Mouse (Mus musculus) gonadal fat pad, adult 2 months (tissue): ENCODE data around the gene Srrm4. TPM values are rescaled to one million over a fixed set of nuclear protein-coding genes. Genes with fewer than 3 reads are reported as not detected.

Source experiments
- DNase-seq: peaks from one replicate; pipeline ENCODE4 v3.0.0-alpha.2; 2012; ENCODE audit warnings: low read depth
- polyA plus RNA-seq: library from polyadenylated mRNA; depleted of rRNA; stranded (reverse); fragments of >200 nt; gene quantifications from 2 replicates; pipeline ENCODE4 v1.2.3, GENCODE M21; 2012

Srrm4 gene
- polyA plus RNA-seq, 1 experiment, result 0.32 TPM

- DNase-seq, result no peak
Observed at GRCm38 (mm10) chr5:116553106-116553505, 38.5 kb downstream of the Srrm4 start.

- no peak for DNase-seq
Observed at GRCm38 (mm10) chr5:116552584-116552983, 39.0 kb downstream of the Srrm4 start.

GRCm38 (mm10) chr5:116545746-116546145, 45.9 kb downstream of the Srrm4 start:
- no peak for DNase-seq

DNA sequence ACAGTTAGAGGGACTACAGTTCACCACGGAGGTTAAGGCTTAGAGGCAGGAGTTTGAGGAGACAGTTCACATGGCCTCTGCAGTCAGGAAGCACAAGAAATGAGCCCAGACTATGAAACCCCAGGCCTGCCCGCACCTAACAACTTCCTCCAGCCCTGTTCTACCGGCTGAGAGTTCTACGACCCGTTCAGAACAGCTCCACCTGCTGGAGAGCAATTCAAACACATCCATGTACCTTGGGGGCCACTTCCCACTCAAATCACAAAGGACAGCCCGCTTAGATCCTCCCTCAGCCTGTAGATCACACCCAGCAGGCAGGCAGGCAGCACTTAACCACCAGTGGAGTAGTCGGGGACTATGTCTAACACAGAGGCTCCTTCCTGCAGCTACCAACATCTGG, 49.3 kb downstream of the Srrm4 start:
- no peak for DNase-seq

DNA sequence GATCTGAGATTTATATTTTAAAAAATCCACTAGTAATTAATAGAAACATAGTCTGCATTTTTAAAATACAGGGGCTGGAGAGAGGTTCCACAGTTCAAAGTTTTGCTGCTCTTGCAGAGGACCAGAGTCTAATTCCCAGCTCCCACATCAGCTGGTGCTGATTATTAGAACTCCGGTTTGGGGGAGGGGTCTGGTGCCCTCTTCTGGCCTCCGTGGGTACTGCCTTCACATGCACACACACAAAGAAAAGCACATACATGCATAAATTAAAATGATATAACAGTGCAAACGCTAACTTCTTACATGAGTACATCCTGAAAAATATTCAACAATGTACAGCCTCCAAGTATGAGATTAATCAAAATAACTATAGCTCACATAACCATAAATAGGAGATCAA, 50.5 kb downstream of the Srrm4 start:
- DNase-seq, result no peak

DNA sequence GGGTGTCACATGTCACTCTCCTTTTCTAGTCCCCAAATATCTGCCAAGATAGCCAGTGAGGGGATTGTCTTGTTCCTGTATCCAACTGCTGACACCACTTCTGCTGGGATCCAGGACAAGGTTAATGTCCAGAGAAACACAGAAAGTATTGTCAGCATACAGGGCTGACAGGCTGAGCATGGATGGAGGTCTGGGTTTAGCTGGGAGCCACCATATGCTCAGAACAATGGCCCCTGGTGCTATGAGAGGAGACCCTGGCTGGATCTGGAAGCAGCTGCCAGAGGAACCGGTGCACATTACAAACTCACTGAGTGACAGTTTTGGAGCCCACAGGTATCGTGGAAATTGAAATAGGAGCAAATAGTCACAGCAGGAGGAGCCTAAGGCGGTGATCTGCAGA, 52.3 kb downstream of the Srrm4 start:
- no peak for DNase-seq

DNA sequence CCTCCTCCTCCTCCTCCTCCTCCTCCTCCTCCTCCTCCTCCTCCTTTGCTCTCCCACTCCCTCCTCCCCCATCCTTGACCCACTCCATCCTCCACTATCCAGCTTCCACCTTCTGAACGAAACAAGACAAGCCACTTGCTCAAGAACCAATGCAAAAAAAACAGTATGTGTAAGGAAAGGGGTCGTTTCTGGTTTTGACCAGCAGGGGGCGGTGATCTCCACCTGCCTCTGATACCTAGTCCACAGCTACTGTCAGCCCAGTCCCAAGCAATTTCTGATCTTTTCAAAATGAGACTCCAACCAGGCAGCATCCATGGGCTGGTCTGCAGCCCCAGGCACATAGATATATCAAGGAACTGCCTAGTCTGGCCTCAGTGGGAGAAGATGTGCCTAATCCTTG, 53.1 kb downstream of the Srrm4 start:
- DNase-seq, result no peak

DNA sequence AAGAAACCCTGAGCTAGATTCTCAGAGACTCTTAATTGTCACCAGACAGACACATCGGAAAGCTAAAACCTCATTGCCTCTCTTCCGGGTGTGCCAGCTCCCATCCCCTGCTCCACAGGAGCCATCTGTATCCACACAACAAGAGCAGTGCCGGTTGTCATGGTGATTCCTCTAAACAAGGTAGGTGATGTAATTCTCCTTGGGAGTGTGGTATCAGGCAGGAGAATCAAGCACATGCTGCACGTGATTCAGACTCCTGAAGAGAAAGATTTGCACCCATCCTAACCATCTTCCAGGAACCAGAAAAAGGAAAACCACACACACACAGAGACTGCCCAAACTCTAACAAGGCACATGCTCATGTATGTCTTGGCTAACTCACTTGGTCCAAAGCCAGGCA, 65.3 kb downstream of the Srrm4 start:
- no peak for DNase-seq

GRCm38 (mm10) chr5:116525308-116525707, 66.3 kb downstream of the Srrm4 start:
- no peak for DNase-seq

GRCm38 (mm10) chr5:116523553-116523952, 68.1 kb downstream of the Srrm4 start:
- DNase-seq, result no peak

DNA sequence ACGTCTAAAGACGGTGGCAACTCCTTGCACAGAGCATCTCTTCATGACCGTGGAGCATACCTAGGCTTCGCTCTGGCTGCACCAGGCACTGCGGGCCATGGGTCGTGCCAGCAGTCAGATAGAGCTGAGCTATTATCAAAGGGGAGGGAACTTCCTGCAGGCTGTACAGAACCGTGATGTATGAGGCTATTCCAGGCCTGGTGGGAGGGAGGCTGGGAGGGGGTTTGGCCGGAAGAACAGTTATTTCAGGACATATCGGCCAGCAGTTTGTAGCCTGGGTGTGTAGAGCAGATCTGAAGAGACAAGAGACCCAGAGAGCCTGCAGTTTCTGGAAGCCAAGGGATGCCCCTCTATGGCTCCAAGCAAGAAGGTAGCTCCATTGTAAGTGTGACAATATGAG, 68.5 kb downstream of the Srrm4 start:
- no peak for DNase-seq

GRCm38 (mm10) chr5:116522273-116522672, 69.3 kb downstream of the Srrm4 start:
- no peak for DNase-seq

DNA sequence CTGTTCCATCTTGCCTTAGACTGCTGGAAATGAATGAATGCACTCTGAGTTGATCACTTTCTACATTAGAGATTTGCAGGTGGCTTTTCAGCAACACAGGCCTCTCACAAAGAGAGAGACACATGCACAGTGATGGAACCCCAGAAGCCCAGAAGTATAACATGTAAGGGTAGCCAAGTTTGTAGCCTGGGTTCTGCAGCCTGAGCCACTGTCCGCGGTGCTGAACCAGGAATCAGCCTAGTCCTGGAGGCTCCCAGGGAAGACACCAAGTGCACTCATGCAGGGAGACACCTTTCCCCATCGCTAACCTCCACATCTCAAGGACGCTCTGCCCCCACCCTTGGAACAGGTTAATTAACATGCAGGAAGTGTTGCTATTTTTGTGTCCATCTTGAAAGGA, 73.6 kb downstream of the Srrm4 start:
- DNase-seq, result no peak

DNA sequence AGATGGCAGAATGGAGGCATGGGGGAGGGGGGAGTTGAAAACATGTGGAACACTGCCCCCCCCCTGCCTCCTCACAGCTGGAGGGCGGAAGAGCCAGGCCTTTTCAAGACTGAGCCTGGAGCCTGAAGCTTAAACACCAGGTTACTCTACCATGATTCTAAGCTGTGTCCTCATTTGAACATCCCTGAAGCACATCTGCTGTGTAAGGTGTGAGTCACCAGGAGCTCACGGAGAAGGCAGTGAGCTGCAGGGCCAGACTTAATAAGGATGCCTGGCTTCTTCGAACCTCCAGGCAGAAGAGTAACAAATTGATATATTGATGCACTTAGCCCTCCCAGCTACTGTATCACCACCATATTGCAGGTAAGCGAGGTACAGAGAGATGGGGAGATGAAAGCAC, 79.5 kb downstream of the Srrm4 start:
- no peak for DNase-seq

DNA sequence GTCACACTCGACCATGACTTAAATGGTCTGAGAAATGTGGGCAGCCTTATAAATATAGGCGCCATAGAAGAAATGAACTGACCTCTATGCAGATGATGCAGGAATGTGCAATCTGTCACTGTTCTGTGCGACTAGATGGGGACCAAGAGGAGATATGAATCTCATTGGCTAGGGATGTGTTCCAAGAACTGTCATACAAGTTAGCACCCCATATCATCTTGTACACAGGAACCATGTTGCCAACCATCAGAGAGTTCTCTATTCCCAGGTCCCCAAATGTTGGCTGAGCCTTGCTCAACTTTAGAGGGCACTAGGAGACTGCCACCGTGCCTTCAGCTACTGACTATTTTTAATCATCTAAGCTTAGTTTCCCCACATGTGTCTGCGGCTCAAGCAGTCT, 81.4 kb downstream of the Srrm4 start:
- DNase-seq, result no peak

DNA sequence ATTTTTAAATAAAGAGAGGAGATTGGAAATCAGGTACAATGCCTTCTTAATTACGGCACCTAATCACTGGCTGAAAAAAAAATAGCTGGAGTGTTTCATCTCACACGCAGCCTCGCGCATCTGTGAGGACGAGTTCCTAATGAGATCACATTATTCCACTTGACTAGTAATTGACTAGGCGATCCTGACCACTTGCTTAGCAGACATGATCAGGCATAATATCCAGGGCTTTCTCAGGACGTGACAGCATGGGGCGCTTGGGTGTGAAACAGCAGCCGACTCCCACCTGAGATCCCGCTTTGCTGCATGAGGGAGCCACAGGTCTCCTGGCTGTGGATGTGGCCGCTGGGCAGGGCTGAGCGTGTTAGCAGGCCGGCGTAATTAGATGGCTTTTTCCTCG, 90.3 kb downstream of the Srrm4 start:
- no peak for DNase-seq

DNA sequence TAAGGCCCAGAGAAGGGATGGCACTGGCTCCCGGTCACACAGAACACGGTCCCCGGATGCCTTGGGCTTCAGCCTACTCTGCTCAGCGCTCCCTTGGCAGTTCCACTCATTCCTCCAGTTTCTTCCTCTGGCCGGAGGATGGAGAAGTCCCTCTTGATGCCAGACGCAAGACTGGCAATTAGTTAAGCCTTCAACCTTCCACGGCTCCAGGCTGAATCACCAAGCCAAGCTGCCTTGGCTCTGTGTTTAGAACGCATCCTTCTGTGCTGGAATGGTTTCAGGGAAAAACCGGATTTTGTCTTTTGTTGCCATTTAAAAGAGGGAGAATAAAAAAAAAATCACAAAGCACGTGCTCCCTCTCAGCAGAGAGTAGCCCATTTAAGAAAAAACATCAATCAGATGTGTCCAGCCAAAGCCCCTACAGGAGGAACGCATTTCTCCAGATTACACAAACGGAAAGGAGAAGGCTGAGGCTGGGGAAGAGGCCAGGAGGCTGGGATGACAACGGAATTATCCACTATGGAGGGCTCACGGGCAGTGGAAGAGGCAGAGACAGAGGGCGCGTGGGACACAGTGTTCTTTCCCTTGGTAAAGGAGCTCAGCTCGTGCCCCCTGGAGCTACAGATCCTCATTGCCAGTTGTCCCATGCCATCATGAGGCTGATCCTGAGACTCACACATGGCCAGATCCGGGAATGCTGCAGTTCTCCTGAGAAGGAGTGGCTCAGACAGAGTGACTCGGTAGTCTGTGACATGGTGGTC, 92.6 kb downstream of the Srrm4 start:
- no peak for DNase-seq

GRCm38 (mm10) chr5:116497866-116498265, 93.8 kb downstream of the Srrm4 start:
- no peak for DNase-seq

GRCm38 (mm10) chr5:116497205-116497604, 94.4 kb downstream of the Srrm4 start:
- DNase-seq, result no peak

GRCm38 (mm10) chr5:116496717-116497116, 94.9 kb downstream of the Srrm4 start:
- no peak for DNase-seq

- no peak for DNase-seq
Observed at GRCm38 (mm10) chr5:116495466-116495865, 96.2 kb downstream of the Srrm4 start.

DNA sequence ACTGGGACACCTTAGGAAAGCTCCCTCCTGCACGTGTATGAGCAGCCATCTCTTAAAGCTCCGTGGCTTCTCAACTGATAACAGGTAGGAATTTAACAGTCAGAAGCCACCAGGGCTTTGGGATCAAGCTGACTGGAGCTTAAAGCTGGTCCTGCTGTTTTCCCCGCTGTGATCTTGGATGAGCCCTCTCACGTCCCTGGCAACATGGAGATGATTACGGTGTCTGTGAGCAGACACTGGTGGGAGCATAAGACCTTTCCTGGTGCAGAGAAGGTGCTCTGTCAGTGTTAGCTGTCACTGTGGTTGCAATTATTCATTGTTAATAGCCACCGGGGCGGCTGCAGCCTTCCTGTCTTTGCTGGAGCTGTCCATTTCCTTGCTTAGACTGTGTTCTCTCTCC, 97.2 kb downstream of the Srrm4 start:
- DNase-seq, result no peak

DNA sequence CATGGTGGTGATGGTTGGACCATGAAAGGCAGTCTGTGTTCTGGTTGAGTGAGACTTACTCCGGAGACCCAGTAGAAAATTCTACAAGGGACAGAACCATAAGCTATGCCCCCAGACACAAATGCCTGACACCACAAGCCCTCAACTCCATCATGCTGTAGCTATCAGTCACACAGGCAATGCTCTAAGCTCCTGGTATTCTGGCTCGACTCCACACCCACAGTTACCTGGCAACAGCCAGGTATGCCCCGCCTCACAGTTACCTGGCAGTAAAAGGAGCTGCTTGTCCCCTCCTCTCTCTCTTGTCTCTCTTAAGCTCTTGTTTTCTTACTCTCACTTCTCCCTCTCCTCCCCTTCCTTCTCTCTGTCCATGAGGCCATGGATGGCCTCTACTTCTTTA, 98.9 kb downstream of the Srrm4 start:
- DNase-seq, result no peak

DNA sequence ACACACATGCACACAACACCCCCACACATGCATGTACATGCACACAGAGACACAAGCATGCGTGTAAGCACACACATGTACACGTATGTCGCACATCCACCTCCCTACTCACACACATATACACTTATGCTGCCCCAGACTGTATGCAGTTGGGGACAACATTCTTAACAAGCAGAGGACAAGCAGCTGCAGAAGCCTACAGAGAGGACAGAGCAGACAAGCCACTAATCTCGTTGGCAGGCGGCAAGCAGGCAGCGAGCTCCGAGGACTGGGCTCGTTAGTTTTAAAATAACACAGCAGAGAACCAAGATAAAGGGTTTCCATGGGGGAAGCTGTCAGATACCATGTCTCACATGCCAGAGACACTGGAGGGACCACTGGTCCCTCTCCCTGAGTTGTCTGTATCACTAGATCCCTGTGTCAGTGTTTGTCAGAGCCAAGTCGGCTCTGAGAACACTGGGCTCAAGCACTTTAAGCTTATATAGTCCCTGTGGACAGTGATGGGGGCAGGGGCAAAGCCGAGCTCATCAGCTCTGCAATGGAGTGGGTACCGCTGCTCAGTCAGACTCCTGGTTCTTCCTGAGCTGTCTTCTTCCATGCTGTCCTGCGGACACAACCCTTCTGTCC, 99.7 kb downstream of the Srrm4 start:
- no peak for DNase-seq
